Mouse (Mus musculus): ENCODE measurements around the gene Spata31d1d. TPM values are rescaled to one million over a fixed set of nuclear protein-coding genes. Genes with fewer than 3 reads are reported as not detected.
A peak's percentile ranks its signal among the peaks of the same experiment; 100 is the strongest.
"Not testable (repeated sequence)": the region's sequence is repeated elsewhere in the genome, so short reads cannot be mapped to it uniquely, and the experiment has no call there.

The Spata31d1d gene
- total RNA-seq, 1 experiment from 2014 or later, result not detected

- DNase-seq, result peak; percentile 72
Measured at GRCm38 (mm10) chr13:59728378-59729093, 3.0 kb downstream of the Spata31d1d start.

DNA sequence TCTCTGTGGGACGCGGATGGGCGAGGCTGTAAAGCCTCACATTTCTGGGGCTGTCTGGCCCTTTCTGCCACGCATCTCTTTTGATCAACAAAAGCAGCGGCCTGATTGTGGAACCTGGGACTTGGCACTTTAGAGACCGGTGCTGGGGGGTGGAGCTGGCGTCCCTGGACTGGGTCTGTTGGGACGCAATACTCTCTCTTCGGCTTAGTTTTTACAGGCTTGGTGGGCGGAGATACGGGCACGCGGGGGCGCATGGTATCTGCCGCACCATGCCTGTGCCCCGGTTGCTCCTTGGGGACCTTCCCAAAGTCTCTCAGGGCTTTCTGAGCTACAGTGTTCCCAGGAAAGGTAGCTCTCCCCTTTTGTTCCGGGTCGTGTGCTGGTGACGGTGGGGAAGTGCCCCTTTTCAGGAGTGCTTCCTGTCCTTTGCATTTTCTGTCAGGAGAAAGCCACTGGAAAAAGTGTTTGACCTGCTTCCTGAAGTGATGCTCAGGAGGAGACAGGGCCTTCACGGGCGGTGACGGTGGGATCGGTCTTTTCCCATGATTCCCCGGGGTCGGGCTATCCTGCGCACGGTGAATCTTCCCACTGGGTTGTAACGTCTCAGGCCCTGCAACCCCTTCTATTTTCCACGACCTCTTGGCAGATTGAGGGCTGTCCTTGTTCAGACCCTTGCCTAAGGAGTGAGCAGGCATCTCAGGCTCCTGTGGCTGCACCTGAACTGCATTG, 5.2 kb downstream of the Spata31d1d start:
- no peak for DNase-seq

DNA sequence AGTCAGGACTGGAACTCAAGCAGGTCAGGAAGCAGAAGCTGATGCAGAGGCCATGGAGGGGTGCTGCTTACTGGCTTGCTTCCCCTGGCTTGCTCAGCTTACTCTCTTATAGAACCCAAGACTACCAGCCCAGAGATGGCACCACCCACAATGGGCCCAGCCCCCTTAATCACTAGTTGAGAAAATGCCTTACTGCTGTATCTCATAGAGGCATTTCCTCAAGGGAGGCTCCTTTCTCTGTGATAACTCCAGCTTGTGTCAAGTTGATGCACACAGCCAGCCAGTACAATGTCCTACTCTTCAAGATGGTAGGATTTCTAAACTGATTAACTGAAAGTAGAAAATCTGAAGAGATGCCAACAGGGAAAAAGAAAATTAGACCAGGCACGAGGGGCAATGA, 9.5 kb downstream of the Spata31d1d start:
- DNase-seq, result not testable (repeated sequence)

DNA sequence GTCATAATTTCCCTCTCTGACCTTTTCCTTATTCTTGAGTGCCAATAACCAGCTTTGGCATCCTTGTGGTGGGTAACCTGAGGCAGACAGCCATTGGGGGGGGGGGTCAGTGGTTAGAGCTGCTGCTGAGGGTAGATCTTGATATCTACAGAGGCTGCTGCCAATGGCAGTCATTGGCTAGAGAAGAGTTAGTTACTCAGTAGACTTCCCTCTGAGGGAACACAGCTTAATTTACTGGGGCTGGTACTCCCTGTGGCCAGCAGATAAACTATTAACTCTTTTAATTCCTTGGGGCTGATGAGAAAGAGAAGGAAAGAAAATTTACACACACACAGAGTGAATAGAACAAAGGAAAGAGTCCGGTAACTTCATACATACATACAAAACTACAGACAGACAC, 12.1 kb downstream of the Spata31d1d start:
- DNase-seq, result no peak

DNA sequence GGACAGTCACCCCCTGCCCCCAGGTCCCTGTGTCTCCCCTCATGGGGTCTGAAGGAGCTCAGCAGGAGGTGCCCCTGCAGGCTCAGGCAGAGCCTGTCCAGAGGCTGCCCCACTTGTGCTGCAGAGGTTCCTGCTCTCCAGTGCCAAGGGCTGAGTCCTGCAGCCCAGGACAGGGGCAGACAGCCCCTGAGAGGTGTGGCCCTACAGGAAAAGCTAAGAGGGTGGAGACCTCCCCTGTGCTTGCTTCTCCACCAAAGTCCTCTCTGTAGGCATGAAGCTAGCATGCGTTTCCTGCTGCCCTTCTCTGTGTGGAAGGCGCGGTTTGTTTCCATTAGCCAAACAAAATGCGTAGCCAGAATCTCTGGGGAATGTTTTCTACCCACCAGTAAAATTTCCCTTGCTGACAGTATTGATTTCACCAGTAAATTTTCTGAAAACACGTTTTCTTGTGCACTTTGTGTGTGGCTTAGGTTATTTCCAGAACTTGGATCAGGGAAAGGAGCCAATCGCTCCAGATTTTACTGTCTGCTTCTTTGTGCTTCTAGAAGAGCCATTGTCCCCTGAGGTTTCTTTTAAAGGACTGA, 12.6 kb downstream of the Spata31d1d start:
- not testable (repeated sequence) for DNase-seq

GRCm38 (mm10) chr13:59713710-59714109, 17.8 kb downstream of the Spata31d1d start:
- DNase-seq, result no peak

DNA sequence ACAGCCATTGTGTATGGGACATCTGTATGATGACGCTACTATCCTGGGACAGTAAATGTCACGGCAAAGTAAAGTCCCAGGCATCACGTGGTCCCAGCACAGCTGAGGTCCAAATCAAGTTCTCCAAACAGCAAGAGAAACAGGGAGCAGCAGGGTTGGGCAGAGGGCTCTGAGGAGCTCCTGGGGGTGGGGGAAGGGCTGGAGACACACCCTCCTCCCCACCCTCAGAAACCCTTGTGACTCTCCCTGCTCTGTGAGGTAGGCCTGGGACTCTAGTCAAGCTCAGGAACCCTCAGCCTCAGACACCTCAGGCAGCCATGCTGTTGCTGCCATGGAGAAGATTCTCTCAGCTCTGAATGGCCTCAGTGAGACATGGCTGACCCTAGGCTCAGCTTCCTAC, 19.6 kb downstream of the Spata31d1d start, which contains the start of gene Spata31d1b:
Spata31d1b (plus strand) TSS at position 301 of the 400 bp plus-strand sequence.
- DNase-seq, result not testable (repeated sequence)

DNA sequence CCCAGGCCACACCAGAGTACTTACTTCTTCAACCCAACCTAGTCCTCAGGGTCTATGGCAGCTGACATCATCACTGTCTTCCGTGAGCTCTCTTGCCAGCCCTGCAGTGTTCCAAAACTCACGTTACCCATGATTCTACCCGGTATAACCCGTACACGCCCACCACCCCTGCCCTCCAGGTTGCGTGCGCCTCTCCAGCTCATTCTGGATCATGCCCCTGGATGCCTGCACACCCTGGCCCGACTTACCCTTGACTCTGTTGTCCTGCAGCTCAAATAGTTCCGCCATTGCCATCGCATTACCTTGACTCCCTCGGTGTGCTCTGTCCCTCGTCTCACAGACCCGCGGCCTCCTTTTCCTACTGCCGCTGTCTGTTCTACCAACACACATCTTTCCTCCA, 21.3 kb downstream of the Spata31d1d start, which contains the start of gene Spata31d1a:
Spata31d1a (minus strand) TSS at position 101 of the 400 bp plus-strand sequence.
- no peak for DNase-seq

DNA sequence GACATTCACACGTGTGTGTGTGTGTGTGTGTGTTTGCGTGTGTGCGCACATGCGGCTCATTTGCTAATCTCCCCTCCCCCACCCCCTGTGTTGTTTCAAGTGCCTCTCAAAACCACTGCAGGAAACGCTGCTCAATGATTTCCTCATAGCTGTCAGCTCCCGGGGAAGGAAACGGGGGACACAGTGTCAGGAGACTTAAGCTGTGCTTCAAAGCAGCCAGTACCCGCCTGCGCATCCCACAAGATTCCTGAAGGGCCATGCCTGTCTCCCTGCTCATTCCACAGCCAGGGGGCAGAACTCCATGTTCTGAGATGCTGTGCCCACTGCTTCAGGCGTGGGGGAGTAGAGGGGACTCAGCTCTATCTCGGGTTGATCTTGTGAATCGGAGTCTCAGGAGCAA, 27.0 kb downstream of the Spata31d1d start:
- DNase-seq, result no peak

- no peak for DNase-seq
Measured at GRCm38 (mm10) chr13:59703514-59703913, 28.0 kb downstream of the Spata31d1d start.

GRCm38 (mm10) chr13:59700137-59700536, 31.4 kb downstream of the Spata31d1d start:
- DNase-seq, result not testable (repeated sequence)

- no peak for DNase-seq
Measured at GRCm38 (mm10) chr13:59699131-59699530, 32.4 kb downstream of the Spata31d1d start.

GRCm38 (mm10) chr13:59695781-59696180, 35.8 kb downstream of the Spata31d1d start:
- no peak for DNase-seq

- DNase-seq, result no peak
Measured at GRCm38 (mm10) chr13:59694008-59694407, 37.5 kb downstream of the Spata31d1d start, which contains the start of gene 4921517D22Rik. 4921517D22Rik (minus strand) TSS chr13:59694108.

- DNase-seq, result no peak
Measured at GRCm38 (mm10) chr13:59691478-59691877, 40.1 kb downstream of the Spata31d1d start.

DNA sequence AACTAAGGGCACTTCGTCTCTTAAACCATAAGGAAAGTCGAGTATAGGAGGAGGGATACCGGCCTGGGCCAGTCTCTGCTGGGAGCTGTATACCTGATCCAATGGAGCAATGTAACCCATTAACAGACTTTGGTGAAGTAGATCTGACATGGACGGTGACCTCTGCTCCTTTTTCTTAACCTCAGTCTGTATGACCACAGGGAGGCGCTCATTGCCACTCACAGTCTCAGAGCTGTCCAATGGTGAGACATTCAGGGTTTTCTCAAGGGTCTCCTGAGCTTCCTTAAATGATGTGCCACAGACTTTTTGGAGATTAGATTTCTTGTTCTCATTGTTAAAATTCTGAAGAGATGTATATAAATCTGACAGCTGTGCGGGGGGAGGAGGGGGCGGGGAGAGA, 41.0 kb downstream of the Spata31d1d start:
- DNase-seq, result no peak

GRCm38 (mm10) chr13:59689843-59690242, 41.7 kb downstream of the Spata31d1d start:
- no peak for DNase-seq

- no peak for DNase-seq
Measured at GRCm38 (mm10) chr13:59689313-59689712, 42.2 kb downstream of the Spata31d1d start.

DNA sequence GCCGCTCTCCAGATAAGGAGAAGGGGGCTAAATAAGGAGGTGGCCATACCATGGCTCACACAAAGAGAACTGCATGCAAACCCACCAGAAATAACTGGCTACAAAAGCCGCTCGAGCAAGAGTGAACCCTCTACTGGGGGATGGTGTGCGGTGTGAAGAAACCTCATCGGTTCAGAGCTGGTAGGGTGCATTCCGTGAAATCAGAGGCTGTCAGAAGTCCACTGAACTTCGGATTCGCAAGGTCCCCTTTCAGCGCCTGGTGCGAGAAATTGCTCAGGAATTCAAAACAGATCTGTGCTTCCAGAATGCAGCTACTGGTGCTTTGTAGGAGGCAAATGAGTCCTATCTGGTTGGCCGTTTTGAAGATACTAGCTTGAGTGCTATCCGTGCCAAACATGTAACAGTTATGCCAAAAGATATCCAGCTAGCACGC, 43.2 kb downstream of the Spata31d1d start:
- no peak for DNase-seq

- DNase-seq, result no peak
Measured at GRCm38 (mm10) chr13:59685236-59685635, 46.3 kb downstream of the Spata31d1d start.

GRCm38 (mm10) chr13:59682629-59683028, 48.9 kb downstream of the Spata31d1d start:
- no peak for DNase-seq

GRCm38 (mm10) chr13:59679908-59680307, 51.6 kb downstream of the Spata31d1d start:
- DNase-seq, result no peak

GRCm38 (mm10) chr13:59679306-59679705, 52.2 kb downstream of the Spata31d1d start:
- no peak for DNase-seq
